Mouse (Mus musculus) MEL (cell line): Measurements from ENCODE around the gene Adap2. TPM values are rescaled to one million over a fixed set of nuclear protein-coding genes. Genes with fewer than 3 reads are reported as not detected.

Experiments used
- DNase-seq: peaks from one replicate; pipeline ENCODE4 v3.0.0; 2011; ENCODE audit warnings: low read depth, low spot score
- H3K27ac ChIP-seq: 2 replicates; pipeline ENCODE4 v1.5.1; 2012; ENCODE audit warnings: low read depth, mild to moderate bottlenecking, control low read depth, low read length, moderate library complexity; ENCODE audit not compliant: control insufficient read depth
- H3K27me3 ChIP-seq, 2 experiments: fragments of 150-350 bp in 1 of 2; sonication (generic) in 1 of 2; 2 replicates each; pipeline ENCODE4 v1.6.1; 2012; ENCODE audit warnings: low read length in 2 of 2, mild to moderate bottlenecking in 2 of 2, improper control_type of control experiment in 1 of 2, moderate library complexity in 1 of 2; ENCODE audit not compliant: insufficient read depth in 2 of 2, control insufficient read depth in 1 of 2
- H3K36me3 ChIP-seq, 2 experiments: 2 replicates each; pipeline ENCODE4 v1.6.1; 2012 to 2014; ENCODE audit warnings: low read length in 2 of 2, improper control_type of control experiment in 1 of 2, inconsistent platforms in 1 of 2, mild to moderate bottlenecking in 1 of 2; ENCODE audit not compliant: insufficient read depth in 2 of 2, control insufficient read depth in 1 of 2
- H3K4me1 ChIP-seq, 2 experiments: fragments of 150-350 bp in 1 of 2; sonication (generic) in 1 of 2; 2 replicates each; pipeline ENCODE4 v1.6.1; 2012; ENCODE audit warnings: low read length in 2 of 2, improper control_type of control experiment in 1 of 2, mild to moderate bottlenecking in 1 of 2; ENCODE audit not compliant: insufficient read depth in 2 of 2, control insufficient read depth in 1 of 2
- H3K4me3 ChIP-seq, 2 experiments: fragments of 150-350 bp in 1 of 2; sonication (generic) in 1 of 2; 2 replicates each; pipeline ENCODE4 v1.5.1; 2012; ENCODE audit warnings: low read depth in 2 of 2, low read length in 2 of 2, mild to moderate bottlenecking in 2 of 2, moderate library complexity in 2 of 2, control low read depth in 1 of 2, improper control_type of control experiment in 1 of 2; ENCODE audit not compliant: control insufficient read depth in 1 of 2, insufficient read depth in 1 of 2
- H3K79me2 ChIP-seq: 2 replicates; pipeline ENCODE4 v1.6.1; 2012; ENCODE audit warnings: mild to moderate bottlenecking, low read length, moderate library complexity; ENCODE audit not compliant: control insufficient read depth, poor library complexity, insufficient read depth
- H3K9ac ChIP-seq: 2 replicates; pipeline ENCODE4 v1.6.1; 2012; ENCODE audit warnings: low read depth, mild to moderate bottlenecking, control low read depth, low read length, moderate library complexity; ENCODE audit not compliant: control insufficient read depth, poor library complexity, severe bottlenecking
- H3K9me3 ChIP-seq: fragments of 150-350 bp; sonication (generic); replicated peaks from 2 replicates; pipeline ENCODE4 v1.6.1; 2012; ENCODE audit warnings: mild to moderate bottlenecking, low read length, improper control_type of control experiment, moderate library complexity; ENCODE audit not compliant: insufficient read depth
- BHLHE40 ChIP-seq: IDR thresholded peaks from 2 replicates; pipeline ENCODE4 v1.6.1; 2012; ENCODE audit warnings: low read depth, mild to moderate bottlenecking, inconsistent platforms, low read length, improper control_type of control experiment, borderline replicate concordance
- CHD1 ChIP-seq: IDR thresholded peaks from 2 replicates; pipeline ENCODE4 v1.6.1; 2012; ENCODE audit warnings: low read depth, mild to moderate bottlenecking, inconsistent platforms, low read length, improper control_type of control experiment
- CHD2 ChIP-seq: IDR thresholded peaks from 2 replicates; pipeline ENCODE4 v1.6.1; 2011; ENCODE audit warnings: low read length, improper control_type of control experiment
- EP300 ChIP-seq, 2 experiments: IDR thresholded peaks; 2 replicates each; pipeline ENCODE4 v1.6.1; 2011; ENCODE audit warnings: improper control_type of control experiment in 2 of 2, low read length in 2 of 2, low read depth in 1 of 2, mild to moderate bottlenecking in 1 of 2
- ETS1 ChIP-seq: IDR thresholded peaks from 2 replicates; pipeline ENCODE4 v1.6.1; 2012; ENCODE audit warnings: low read depth, mild to moderate bottlenecking, inconsistent platforms, low read length, improper control_type of control experiment, moderate library complexity
- GATA1 ChIP-seq: IDR thresholded peaks from 2 replicates; pipeline ENCODE4 v1.6.1; 2011; ENCODE audit warnings: low read depth, low read length, improper control_type of control experiment
- JUND ChIP-seq: IDR thresholded peaks from 2 replicates; pipeline ENCODE4 v1.6.1; 2011; ENCODE audit warnings: low read depth, mild to moderate bottlenecking, improper control_type of control experiment, low read length
- MAFK ChIP-seq: IDR thresholded peaks from 2 replicates; pipeline ENCODE4 v1.6.1; 2011; ENCODE audit warnings: low read depth, mild to moderate bottlenecking, low read length, improper control_type of control experiment, borderline replicate concordance
- MEF2A ChIP-seq: IDR thresholded peaks from 2 replicates; pipeline ENCODE4 v1.6.1; 2014; ENCODE audit warnings: low read depth, mild to moderate bottlenecking, inconsistent platforms, low read length, improper control_type of control experiment; ENCODE audit not compliant: poor library complexity, insufficient replicate concordance, severe bottlenecking; ENCODE audit errors: extremely low read depth
- MXI1 ChIP-seq: IDR thresholded peaks from 2 replicates; pipeline ENCODE4 v1.6.1; 2011; ENCODE audit warnings: mild to moderate bottlenecking, low read depth, low read length, improper control_type of control experiment
- NELFE ChIP-seq: IDR thresholded peaks from 2 replicates; pipeline ENCODE4 v1.6.1; 2011; ENCODE audit warnings: low read depth, low read length, improper control_type of control experiment
- SMC3 ChIP-seq: IDR thresholded peaks from 2 replicates; pipeline ENCODE4 v1.6.1; 2011; ENCODE audit warnings: low read depth, low read length, improper control_type of control experiment
- TBP ChIP-seq: IDR thresholded peaks from 2 replicates; pipeline ENCODE4 v1.8.0; 2011; ENCODE audit warnings: low read depth, low read length, improper control_type of control experiment
- USF2 ChIP-seq, 2 experiments: IDR thresholded peaks; 2 replicates each; pipeline ENCODE4 v1.6.1; 2011 to 2012; ENCODE audit warnings: improper control_type of control experiment in 2 of 2, low read length in 2 of 2, borderline replicate concordance in 1 of 2, inconsistent platforms in 1 of 2, low read depth in 1 of 2, mild to moderate bottlenecking in 1 of 2; ENCODE audit not compliant: insufficient read depth in 1 of 2
- ZMIZ1 ChIP-seq: IDR thresholded peaks from 2 replicates; pipeline ENCODE4 v1.6.1; 2012; ENCODE audit warnings: low read depth, mild to moderate bottlenecking, inconsistent platforms, low read length, improper control_type of control experiment, moderate library complexity
- polyA plus RNA-seq, 2 experiments: library from polyadenylated mRNA; stranded (reverse) in 1 of 2; unstranded in 1 of 2; fragments of >175 nt in 1 of 2; fragments of >200 nt in 1 of 2; gene quantifications; 2 replicates each; pipeline versions ENCODE4 v1.2.1 to v1.2.4; 2012; ENCODE audit warnings: low replicate concordance in 2 of 2, low read depth in 1 of 2; ENCODE audit not compliant: insufficient read length in 2 of 2, insufficient read depth in 1 of 2, missing spikeins in 1 of 2
- total RNA-seq: library from RNA; depleted of rRNA; stranded (reverse); fragments of 300-350 nt; gene quantifications from 2 replicates; pipeline ENCODE4 v1.2.3, GENCODE M21; 2012

Adap2 gene
- total and polyA plus RNA-seq, 3 experiments: not detected

DNA sequence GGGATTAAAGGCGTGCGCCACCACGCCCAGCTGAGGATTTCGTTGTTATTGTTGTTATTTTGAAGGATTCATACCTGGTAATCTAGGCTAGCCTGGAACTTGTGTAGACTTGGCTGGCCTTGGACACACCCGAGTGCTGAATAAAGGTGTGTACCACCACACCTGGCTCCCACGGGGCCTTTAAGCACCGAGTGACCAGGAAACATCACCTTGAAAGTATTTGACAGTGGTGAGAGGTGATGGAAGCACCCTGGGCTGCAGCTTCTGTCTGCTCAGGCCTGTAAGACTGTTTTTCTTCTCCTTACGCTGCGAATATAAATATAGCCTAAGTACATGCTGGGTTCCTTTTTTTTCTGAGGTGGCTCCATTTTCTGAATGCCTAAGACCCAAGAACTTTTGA lies 14.2 kb downstream of the Adap2 start:
- no peaks in the 10 kb centered on the region for H3K36me3 ChIP-seq
- H3K27me3 ChIP-seq: peaks cover 2 to 3% of the 10 kb centered on the region in 2 experiments; a peak in 2 of 4 replicates
- no peaks in the 10 kb centered on the region; a peak in 1 of 4 replicates for H3K4me1 ChIP-seq
- H3K9me3 ChIP-seq: no peaks in the 10 kb centered on the region
- H3K79me2 ChIP-seq: no peaks in the 10 kb centered on the region
- no peak for TF ChIP-seq NELFE
- TF ChIP-seq JUND: no peak
- no peak for TF ChIP-seq ZMIZ1
- TF ChIP-seq SMC3: no peak
- TF ChIP-seq CHD1: no peak
- TF ChIP-seq MEF2A: no peak
- TF ChIP-seq MAFK: no peak
- TF ChIP-seq USF2 (IDR thresholded peaks at IDR 0.05; ENCODE audit: borderline replicate concordance in 1 of 2, insufficient read depth in 1 of 2, low read depth in 1 of 2, low read length in 2 of 2): no peak
- TF ChIP-seq GATA1: no peak
- TF ChIP-seq EP300 (IDR thresholded peaks at IDR 0.05; ENCODE audit: low read depth in 1 of 2, low read length in 2 of 2): no peak
- TF ChIP-seq, all 39 proteins: peak for 0
- no peak overlapping the region for H3K27ac ChIP-seq
- H3K4me3 ChIP-seq: no peak overlapping the region
- DNase-seq: no peak
- H3K9ac ChIP-seq: no peak overlapping the region

DNA sequence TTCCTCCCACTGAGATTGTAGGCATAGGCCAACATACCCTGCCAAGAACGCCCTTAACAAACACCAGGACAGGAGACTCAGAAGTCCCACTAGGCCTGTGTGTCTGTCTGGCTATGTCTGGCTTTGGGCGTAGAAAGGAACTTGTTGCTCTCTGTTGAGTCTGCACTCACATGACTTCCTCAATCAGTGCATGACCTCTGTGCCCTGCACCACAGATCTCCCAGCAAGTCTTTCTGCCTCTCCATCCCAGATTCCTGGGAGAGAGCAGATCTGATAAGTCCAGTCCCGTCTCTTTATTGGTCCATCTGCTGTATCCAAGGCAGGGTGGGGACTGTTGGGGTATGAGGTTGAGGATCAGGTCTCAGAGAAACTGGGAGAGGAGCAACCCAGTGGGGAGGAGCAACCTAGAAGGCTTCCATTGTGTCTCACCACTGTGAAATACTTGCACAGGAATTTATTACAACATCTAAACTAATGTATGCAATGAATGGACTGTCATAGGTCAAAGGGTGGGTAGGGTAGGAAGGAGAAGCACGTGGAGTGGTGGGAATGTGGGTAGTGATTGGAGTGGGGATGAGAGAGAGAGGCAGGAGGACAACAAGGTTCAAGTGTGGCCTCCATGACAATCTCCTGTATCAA lies 14.8 kb downstream of the Adap2 start:
- TF ChIP-seq BHLHE40: peak; percentile 35; the same call in 1 of the 2 replicates
- no peak for TF ChIP-seq ETS1
- TF ChIP-seq, all 39 proteins: peak for 1
- no peak overlapping the region for H3K27ac ChIP-seq

DNA sequence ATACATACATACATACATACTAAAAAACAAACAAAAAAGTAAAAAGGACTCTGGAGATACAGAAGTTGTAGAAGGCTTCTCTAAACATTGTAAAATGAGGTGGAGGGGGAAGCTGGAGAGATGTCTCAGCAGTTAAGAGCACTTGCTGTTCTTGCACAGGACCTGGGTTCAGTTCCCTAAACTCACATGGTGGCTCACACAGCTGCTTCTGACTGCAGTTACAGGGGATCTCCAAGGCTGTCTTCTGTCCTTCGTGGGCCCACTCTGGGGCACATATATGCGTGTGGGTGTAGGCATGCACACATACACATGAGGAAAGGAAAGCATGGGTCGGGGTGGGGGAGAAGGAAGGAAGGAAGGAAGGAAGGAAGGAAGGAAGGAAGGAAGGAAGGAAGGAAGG lies 15.7 kb downstream of the Adap2 start:
- H3K4me3 ChIP-seq: no peak overlapping the region
- H3K79me2 ChIP-seq: no peaks in the 10 kb centered on the region
- DNase-seq: no peak
- no peak overlapping the region for H3K27ac ChIP-seq
- H3K36me3 ChIP-seq: no peaks in the 10 kb centered on the region
- no peaks in the 10 kb centered on the region for H3K9me3 ChIP-seq
- no peak for TF ChIP-seq TBP
- no peak for TF ChIP-seq CHD2
- no peak for TF ChIP-seq EP300 (IDR thresholded peaks at IDR 0.05; ENCODE audit: low read depth in 1 of 2, low read length in 2 of 2)
- TF ChIP-seq MXI1: no peak
- no peak for TF ChIP-seq SMC3
- H3K4me1 ChIP-seq: peaks cover 0 to 8% of the 10 kb centered on the region in 2 experiments; a peak in 2 of 4 replicates
- H3K9ac ChIP-seq: no peak overlapping the region
- H3K27me3 ChIP-seq: peaks cover 0 to 3% of the 10 kb centered on the region in 2 experiments; a peak in 1 of 4 replicates

More for the DNA sequence above, 14.8 kb downstream of the Adap2 start:
- Histone ChIP-seq H3K4me1 (no peaks in the 10 kb centered on the region; a peak in 2 of 4 replicates), H3K9ac (no peak overlapping the region), H3K9me3 (no peaks in the 10 kb centered on the region), H3K79me2 (no peaks in the 10 kb centered on the region), H3K36me3 (no peaks in the 10 kb centered on the region), H3K27me3 (peaks cover 0 to 3% of the 10 kb centered on the region in 2 experiments; a peak in 1 of 4 replicates), H3K4me3 (no peak overlapping the region)
- no peak for DNase-seq
